Mouse (Mus musculus) right cerebral cortex, postnatal 4 days (tissue): ENCODE data around the gene Hexim2.
A peak's percentile ranks its signal among the peaks of the same experiment; 100 is the strongest.

ENCODE experiments used
- DNase-seq: peaks from one replicate; pipeline ENCODE4 v3.0.0-alpha.2; 2022

Hexim2 gene

DNA sequence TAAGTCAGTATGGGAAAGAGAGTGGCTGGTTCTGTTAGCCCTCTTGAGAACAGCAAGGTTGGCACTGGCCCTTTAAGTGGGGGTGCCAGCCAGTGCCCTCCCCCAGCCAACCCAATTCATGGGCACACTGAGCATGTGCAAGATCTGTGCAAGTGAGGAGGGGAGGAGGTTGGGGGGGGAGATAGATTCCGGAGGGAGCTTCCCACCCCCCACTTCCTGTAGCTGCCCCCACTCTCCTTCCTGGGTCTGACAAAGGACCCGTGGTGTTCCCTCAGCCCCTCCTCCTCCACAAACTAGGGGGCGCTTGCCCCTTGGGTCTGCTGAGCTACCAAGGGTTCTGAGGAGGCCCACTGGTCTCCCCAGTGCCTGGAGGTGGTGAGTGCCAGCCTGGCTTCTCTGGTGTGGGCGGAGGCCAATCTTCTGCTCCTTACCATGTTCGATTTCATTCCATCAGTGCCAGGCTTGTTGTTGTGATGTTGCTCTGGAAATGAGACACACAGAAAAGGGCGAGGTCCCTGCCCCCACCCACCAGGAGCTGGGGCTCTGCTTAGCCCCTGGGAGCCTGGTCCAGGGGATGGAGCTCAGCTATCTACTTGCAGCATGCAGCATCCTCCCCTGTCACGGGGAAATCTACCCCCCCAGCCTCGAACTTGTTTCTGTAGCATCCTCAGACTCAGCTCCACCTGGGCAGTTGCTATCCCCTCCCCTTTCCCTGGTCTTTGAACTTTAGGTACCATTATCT lies 10.4 kb downstream of the Hexim2 start:
- peak; percentile 79 for DNase-seq

DNA sequence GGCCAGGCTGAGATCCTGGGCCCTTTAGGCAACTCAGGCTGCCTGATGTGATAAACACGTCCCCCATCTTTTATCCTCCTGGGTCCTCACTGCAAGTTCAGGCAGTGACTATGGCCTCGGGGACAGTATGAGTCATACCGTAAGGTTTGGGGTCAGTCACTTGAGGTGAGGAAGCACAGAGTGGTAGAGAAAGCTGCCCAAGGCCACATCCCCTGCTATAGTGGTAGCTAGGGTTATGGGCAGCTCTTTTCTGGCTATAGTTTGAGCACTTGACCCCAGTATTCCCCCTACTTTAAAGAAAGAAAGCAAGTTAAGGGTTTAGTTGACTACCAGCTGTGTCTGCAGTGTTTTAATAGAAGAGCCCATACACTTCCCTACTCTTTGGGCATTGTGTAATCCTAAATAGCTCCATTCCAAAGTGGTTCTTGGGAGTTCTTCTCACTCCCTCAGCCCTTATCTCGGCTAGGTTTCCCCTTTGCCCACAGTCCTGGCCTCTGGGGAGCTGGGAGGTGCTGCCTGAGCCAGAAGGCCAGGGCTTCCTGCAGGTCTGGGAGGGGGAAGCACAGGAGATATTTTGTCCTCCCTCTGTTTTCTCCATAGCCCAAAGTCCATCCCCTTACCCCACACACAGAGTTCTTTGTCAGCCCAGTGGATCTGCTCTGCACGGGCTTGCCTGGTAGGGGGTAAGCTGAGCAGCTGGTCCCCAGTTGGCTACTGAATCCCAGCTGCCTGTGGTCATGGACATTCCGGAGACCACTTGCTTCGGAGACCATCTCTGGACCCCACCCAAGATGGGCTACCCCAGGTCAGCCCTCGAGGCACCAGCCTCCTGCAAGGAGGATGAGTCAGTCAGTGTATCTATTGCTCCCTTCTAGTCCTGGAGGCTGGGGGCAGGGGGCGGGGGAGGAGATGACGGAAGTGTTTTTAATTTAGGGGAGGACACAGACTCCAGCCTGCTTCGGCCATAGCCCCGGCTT lies 12.4 kb downstream of the Hexim2 start:
- DNase-seq, result no peak

DNA sequence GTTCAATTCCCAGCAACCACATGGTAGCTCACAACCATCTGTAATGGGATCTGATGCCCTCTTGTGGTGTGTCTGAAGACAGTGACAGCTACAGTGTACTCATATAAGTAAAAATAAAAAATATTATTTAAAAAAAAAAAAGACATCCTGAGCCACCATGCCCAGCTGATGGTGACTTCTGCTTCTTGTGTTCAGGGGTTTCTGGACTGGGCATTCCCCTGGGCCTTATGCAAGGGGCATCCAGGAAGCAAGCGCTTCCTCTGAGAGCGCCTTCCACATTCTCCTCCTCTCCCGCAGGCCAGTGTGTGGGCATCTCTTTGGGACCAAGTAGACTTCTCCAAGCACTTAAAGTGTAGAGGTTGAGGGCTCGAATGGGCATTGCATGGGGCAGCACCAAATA lies 14.2 kb downstream of the Hexim2 start:
- DNase-seq, result no peak

DNA sequence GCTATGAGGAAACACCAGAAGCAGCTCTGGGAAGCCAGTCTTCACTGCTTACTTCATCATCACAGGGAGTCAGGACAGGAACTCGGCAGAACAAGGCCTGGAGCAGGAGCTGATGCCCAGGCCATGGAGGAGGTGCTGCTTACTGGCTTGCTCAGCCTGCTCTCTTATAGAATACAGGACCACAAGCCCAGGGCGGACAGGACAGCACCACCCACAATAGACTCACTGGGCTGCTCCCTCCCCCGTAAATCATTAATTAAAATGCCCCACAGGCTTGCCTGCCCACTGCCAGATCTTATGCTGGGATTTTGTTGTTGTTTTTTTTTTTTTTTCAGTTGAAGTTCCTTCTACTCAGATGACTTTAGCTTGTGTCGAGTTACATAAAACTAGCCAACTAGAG lies 15.5 kb downstream of the Hexim2 start:
- DNase-seq, result no peak

DNA sequence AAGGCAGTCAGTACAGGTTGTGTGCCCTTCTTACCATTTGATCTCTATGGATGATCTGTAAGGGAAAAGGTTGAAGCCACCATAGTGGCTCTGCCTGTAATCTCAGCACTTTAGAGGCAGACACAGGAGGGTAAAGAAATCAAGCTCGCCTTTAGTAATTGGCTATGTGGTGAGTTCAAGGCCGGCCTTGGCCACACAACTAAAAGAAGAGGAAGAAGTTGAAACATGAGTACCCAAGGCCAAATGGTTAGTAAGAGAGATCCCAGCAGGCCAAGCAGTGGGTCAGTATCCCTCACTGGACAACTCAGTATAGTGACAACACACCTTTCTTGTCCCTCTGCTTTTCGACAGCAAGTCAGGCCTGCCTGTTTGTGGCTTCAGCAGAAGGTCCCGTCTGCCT lies 17.5 kb downstream of the Hexim2 start:
- no peak for DNase-seq

DNA sequence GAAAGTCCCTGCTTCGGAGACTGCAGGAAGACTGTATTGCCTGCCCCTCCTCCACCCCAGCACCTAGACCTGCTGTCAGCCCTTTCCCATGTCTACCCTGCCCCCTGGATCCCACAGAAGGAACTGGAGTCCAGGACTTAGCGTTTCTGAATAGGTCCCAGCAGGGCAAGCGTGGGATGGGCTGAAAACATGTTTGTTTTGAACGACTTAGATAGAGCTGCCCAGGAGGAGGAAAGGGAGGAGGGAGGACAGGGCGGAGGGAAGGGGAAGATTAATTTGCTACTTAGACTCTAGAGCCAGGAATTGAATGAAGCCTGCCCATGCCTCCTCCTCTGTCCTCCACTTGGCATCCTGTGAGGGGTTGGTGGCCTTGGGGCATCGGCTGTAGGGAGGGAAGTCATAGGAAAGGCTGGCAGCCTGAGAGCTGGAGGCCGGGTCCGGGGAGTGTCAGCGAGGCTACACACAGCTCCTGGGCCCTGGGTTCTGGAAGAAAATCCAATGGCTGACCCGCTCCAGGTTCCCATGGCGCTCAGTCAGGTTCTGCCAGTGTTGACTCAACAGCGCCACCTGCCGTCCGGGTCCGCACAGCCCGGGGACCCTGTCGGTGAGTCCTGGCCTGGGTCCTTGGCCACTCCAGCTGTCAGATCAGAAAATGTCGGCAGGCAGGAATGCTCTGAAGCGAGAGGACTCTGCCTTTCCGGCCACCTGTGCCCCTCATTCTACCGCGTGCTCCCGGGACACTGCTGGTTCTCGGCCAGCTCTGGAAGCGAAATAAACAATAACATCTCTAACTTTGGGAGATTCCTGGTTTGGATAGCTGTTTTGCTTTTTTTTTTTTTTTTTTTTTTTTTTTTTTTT lies 26.6 kb downstream of the Hexim2 start:
- DNase-seq, result peak; percentile 93

DNA sequence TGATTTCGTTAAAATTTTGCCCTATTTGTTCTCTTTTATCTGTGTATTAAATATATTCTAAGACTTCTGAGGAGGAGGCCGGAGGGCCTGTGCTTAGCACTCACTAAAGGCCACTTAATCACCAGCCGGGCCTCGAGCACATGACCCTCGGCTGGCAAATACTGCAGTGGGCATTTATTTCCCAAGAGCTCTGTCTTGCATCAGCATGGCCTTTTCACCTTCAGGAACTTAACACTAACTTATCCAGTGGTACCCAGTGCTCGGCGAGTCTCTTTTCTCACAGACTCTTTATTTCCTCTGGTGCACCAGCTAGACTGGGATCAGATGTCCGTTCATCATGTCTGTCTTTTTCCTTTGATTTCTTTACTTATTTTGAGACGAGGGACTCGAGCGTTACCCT lies 28.5 kb downstream of the Hexim2 start:
- no peak for DNase-seq

DNA sequence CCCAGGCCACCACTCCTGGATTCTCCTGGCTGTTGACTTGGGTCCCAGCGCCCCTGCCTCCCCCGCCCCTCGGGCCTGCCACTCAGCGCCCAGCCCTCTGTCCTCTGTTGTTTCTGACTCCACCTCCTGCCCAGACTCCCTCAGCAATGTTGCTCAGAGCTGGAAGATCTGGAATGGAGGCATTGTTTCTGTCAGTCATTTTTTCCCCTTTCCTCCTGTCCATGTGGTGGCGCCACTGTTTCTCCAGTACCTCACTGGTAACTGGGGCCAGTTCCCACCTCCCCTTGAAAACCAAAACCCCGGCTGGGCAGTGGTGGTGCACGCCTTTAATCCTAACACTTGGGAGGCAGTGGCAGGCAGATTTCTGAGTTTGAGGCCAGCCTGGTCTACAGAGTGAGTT lies 29.2 kb downstream of the Hexim2 start:
- DNase-seq, result no peak

DNA sequence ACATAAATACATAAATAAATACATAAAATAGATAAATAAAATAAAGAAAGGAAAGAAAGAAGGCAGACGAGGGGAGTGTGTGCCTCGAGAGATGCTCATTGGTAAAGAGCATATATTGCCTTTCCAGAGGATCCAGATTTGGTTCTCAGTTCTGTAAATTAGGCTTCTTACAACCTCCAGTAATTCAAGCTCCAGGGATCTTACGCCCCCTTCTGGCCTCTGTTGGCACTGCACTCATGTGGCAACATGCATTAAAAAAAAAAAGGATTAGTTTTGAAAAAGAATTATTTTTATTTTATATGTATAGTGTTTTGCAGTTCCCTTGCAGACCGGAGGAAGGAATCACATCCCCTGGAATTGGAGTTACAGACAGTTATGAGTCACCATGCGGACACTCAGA lies 29.9 kb downstream of the Hexim2 start:
- no peak for DNase-seq

DNA sequence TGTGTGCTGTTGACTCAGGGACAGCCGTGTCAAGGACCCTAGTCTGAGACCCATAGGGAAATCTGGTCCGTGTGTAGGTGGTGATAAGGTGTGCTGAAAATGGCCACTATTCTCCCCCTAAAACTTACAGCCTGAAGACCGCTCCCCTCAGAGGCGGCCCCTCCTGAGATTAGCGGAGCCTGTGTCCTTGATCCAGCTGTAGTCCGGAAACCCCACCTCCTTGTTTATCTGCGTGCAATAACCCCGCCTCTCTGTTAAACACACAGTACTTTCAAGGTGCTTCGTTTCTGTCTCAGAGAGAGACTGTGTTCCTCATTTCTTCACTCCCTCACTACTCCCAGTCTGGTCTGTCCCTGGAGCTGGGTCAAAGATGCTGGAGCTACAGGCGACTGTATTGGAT lies 32.2 kb downstream of the Hexim2 start:
- DNase-seq, result no peak

DNA sequence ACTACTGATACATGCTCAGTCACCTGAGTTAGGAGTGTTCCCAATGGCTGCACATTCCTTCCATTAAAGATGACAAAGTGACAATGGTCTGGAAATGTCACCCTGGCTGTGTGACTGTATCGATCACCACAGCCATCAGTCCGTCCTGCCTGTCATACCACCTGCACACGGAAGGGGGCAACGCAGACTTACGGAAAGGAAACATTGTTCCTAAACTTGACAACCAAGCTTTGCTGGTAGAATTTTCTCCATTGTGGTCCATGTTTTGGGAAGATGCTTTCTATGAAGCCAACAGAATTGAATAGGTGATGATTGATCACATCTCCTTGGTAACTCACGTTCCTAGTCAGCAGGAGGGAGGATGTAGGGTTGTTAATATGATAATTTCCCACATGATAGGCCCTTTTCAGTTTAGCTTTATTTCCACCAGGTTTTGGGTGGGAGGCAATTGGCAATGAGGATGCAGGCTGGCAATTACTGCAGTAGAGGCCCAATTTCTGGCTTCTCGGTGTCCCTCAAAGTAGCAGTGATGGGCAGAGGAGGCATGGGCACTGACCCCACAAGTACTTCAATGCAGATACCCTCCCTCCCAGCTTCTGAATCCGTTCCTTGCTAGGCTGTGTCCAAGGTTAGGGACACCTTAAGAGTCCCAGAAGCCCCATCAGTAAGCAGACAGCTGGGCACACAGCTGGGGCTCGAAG lies 36.6 kb downstream of the Hexim2 start:
- peak; percentile 63 for DNase-seq

DNA sequence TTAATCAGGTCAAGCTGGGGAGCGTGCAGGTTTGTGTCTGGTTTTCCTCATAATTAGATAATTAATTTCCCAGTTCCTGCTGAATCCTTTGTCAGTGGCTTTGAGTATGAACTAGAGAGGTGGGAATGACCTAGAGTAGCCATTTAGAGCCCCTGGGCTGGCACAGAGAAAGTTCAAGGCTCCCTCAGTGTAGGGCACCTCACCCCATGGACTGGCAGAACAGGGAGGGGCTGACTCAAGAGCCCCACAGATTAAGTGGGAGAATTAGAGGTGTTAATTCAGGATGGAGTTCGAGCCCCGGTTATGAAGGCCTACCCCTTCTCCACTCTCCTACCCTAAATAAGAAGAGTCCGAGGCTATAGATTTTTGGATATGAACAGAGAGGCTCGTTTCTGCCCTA lies 37.4 kb downstream of the Hexim2 start:
- DNase-seq, result no peak

DNA sequence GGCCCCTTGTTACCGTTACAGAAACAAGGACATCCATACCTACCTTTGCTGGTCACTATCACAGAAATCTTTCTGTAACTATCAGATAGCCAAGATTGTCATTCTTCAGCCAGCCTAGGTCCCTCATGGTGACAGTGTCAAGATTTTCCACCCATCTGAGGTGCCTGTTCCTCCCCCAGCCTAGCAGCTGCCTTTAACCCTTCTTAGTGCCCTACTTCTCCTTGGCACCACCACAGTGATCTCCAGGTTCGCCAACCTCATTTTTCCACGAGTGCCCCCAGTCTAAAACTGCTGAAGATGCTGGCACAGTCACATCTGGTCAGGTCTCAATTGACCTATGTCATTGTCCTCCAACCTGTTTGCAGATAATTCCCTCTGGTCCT lies 37.9 kb downstream of the Hexim2 start:
- DNase-seq, result no peak

DNA sequence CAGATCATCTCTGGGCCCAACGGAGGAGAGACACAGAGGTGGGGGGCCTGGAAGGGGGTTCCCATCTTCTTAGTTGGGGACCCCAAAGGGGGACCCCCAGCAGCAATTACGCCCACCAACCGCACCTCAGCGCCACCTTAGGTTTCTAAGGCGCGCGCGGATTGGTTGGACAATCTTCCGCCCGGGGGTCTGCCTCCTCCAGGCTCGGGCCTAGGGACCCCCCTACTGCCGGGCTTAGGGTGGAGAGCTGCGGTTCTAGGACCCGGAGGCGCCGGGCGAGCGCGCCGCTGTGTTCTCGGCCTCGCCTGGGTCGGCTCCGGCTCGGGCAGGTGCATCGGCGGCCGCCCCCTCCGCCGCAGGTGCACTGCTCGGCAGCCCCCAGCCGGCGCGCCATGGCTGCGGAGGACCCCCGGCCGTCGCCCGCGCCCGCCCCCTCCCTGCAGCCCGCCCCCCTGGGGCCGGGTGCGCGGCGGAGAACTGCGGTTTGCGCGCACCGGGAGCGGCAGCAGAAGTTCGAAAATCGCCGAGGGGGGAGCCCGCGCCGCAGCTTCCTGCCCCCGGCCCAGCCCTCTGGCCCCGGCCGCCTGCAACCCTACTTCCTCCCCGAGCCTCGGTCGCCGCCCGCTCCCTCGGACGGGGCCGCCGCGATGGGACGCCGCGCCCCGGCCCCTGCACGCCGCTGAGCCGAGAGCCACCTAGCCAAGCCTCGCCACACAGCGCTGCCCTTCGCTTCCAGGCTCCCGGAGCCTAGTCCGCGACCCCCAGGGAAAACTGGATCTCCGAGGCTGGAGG lies 38.5 kb downstream of the Hexim2 start, which contains the start of gene Fmnl1:
Gene Fmnl1 (plus strand): TSS at position 614 of the 792 bp plus-strand sequence.
- peak; percentile 66 for DNase-seq

DNA sequence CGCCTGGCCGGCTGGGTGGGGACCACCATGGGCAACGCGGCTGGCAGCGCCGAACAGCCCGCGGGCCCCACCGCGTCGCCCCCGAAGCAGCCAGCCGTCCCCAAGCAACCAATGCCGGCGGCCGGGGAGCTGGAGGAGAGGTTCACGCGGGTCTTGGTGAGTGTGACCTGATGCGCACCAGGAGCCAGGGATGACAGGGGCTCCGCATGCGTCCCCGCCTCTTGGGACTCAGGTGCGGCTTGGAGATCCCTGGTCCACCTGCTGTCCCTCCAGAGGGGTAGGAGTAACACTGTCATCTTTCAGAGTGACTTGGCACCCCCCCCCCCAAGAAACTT lies 39.0 kb downstream of the Hexim2 start:
- DNase-seq, result no peak

DNA sequence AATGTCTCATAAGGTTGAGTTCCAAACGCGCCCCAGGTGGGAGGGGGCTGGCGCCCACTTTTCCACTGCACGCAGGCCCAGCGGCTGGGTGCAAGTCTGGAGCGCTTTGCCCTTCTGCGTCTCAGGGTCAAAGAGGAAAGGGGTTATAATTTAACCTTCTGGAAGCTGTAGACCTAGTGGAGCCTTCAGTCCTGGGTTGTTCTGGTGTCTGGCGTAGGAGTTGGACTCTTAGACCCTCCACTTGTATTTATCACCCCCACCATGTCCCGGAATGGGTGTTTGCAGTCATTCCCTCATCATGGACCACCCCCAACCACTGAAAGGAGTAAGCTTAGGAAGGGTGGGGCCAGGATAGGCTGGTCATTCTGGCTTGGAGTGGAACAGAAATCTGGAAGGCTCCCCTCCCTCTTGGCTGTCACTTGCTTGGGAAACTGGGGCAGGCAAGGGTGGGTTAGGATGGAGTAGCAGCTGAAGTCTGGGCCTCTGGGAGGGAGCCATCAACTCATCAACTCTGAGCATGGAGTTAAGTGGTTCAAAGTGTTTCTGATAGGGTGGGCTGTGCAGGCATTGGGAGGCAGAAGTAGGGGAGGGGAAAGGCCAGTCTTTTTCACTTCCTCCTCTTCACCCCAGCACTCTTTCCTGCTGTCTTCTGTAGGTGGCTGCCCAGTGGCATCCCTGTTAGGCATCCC lies 39.6 kb downstream of the Hexim2 start:
- no peak for DNase-seq

DNA sequence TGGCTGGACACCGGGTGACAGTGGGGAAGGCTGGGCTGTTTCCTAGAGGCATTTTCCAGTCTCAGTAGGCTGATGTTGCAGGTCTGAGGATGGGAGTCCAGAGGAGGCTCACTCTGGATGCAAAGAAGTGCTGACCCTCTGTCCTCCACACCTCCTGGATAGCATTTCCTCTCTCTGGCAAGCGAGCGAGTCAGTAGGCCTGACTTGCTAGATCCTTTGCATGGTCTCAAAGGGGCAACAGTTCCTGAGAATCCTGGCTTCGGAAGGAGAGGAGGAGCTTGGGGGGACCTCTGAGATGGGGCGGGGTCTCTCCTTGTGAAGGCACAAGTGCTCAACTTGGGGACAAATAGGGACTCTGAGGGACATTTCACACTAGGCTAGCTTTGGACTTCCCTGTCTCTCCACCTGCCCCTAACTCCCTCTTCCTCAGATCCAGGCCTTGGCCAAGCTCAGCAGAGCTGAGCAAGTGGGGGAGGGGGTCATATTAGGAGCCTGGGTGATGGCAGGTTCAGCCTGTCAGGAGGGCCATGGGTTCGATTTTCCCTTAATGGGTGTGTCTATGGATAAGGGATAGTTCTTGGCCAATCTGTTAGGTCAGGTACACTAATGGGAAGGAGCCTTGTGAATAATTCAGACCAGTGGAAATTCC lies 40.3 kb downstream of the Hexim2 start:
- DNase-seq, result no peak

DNA sequence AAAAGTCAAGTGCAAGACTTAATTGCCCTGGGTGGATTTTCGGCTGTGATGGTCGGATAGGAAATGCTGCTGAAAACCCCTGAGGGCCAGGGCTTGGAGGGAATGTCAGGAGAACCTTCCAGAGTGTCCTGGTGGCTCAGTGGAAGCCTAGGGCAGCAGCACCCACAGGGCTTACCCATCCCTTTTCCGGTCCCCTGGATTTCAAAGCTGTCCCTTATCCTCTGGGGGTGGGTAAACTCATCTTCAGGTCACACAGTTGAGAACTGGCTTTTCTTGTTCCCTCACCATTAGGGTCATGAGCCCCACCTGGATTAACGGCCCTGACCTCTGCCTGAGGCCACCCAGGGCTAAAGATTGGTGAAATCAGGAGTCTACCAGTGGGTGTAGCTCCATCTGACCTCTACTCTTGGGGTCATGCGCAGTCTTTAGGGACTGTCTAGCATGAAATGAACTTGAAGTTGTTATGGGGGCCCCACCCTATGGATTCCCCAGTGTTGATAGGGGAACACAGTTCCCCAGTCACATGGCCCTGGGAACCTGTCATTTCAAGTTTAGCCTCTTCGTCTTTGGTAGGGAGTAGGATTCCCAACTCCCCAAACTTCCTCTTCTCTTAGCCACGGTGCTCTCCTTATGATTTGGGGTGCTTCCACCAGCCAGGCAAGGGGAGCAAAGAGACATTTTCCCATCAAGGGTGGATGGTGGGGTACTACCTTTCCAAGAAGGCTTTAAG lies 41.0 kb downstream of the Hexim2 start:
- no peak for DNase-seq

DNA sequence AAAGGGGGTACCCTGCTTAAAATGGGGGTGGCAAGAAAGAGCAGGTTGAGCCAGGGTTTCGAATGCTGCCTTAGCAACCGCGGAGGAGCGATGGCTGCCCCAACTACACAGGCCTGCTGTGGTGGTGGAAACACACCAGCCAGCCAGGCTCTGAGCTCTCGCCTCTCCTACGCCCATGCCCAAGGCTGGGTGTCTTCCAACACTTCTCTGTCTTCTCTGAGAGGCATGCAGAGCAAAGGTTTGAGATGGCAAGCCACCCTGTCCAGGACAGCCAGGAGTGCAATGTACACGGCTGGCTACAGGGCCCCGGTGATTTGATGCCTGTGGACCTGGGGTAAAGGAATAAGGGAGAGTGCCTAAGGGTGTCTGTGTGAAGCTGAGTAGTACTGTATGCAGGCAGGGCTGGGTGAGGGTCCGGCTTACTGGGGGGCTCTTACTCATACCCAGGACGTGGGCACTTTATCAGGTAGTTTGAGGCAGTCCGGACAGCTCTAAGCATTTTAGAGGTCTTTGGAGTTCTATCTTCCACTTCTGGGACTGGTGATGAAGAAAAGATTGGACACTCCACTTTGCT lies 41.6 kb downstream of the Hexim2 start:
- no peak for DNase-seq
